Mouse (Mus musculus) layer of hippocampus, adult 2 months (tissue): ENCODE results near the gene Ier2. TPM values are rescaled to one million over a fixed set of nuclear protein-coding genes. Genes with fewer than 3 reads are reported as not detected.

Experiments
- DNase-seq, 2 experiments: peaks; one replicate each; pipeline ENCODE4 v3.0.0; 2022; ENCODE audit warnings: low spot score in 2 of 2
- H3K27ac ChIP-seq: fragments of 200-600 bp; 2 replicates; pipeline ENCODE4 v1.8.1; 2022
- H3K4me3 ChIP-seq: fragments of 200-600 bp; 2 replicates; pipeline ENCODE4 v1.8.1; 2022; ENCODE audit warnings: mild to moderate bottlenecking
- CTCF ChIP-seq: fragments of 200-600 bp; conservative IDR thresholded peaks from 2 replicates; pipeline ENCODE4 v1.8.1; 2022; ENCODE audit warnings: antibody characterized with exemption, mild to moderate bottlenecking, moderate library complexity
- total RNA-seq, 2 experiments: library from RNA; stranded (reverse); gene quantifications; 2 replicates each; pipeline ENCODE4 v1.2.3; 2021

Ier2 gene
- total RNA-seq, 2 experiments from 2014 or later: 5.1 to 7.2 TPM

DNA sequence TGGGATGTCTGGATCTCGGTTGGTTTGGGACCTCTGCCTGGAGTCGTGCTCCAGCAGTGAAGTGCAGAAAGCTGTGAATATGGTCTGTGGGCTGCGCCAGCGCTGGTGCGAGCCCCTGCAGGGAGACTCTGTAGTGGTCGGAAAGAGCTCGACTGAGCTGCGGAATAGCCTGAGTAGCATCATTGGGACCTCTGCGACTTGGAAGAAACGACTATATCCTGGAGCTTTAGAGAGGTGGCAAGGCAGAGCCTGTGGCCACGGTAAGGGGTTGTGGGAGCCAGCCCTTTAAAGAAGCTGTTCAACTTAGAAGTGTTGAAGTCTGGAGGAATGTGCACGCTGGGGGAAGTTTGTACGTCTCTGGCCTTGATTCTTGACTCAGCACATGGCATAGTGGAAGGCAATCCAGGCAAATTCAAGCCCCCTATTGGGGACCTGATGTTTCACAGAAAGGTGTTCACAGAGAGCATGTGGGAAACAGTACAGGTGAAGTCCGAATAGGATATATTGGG lies 2.8 kb upstream of the Ier2 start:
- TF ChIP-seq CTCF: no peak
- DNase-seq: no peak
- Histone ChIP-seq H3K4me3 (peak overlapping the region; percentile 85), H3K27ac (peak overlapping the region; percentile 86)

- Histone ChIP-seq H3K27ac (peak overlapping the region; percentile 86), H3K4me3 (peak overlapping the region; percentile 85)
- DNase-seq: peak; percentile 79 to 85
- TF ChIP-seq CTCF: peak; percentile 64
Observed at GRCm38 (mm10) chr8:84664566-84665384, 2.1 kb upstream of the Ier2 start.

DNA sequence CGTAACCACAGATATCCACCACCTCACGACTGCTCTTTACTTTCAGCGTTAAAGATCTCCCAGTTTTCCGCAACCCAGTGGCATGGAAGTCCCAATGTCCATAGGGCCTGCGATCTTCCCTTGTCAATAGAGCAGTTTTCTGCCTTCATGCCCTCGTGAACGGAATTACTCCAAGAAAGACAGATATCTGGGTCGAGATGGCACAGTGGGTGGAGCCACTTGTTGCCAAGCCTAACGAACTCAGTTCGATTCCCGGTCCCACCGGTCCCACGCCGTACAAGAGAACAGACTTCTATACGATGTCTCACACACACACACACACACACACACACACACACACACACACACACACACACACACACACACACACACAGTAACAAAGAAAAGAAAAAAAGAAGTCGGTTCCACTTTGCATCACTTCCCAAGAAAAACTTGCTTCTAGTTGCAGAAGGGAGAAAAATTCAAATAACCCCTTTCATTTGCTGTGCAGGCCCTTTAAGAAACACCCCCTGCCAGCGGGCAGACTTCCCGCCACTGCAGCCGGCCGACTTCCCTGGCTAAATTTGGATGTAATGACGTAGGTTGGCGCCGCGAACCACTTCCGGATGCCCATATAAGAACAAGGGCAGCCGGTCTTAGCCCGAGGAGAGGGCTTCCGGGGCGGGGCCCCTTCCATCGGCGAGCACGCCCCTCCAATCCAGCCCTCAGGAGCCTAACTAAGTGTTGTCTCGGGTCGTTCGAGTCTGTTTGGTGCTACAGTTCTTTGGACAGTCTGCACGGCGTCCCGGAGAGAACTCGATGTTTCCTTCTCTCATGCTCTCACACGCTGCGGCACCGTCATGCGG lies 1.1 kb upstream of the Ier2 start:
- no peak for TF ChIP-seq CTCF

DNA sequence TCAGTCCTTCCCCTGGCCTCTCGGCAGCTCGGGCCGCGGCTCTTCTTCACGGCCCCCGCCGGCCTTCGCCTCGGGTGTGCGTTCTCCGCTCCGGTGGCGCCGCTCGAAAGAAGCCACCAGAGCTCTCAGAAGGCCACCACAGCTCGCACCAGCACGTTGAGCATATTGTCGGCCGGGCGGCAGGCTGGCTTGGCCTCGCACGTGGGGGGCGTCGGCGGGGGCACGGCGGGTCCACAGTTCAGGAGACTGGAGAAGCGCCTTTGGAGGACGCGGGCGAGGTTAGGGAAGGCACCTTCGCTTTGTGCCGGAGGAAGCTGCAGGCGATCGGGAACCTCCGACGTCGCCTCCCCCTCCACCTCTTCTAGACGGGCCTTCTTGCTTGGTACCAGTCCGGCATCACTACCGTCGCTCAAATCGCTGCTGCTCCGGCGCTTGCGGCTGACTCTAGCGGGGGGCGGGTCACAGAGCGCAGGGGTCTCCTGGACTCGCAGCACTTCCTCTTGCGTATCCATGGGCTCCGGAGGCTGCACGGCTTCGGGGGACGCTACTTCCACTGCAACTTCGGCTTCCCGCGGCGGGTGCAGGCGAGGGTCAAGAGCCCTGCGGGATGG lies 586 bp downstream of the Ier2 start:
- no peak for DNase-seq
- TF ChIP-seq CTCF: no peak
- peak overlapping the region; percentile 85 for H3K4me3 ChIP-seq
- peak overlapping the region; percentile 89 for H3K27ac ChIP-seq

More for the DNA sequence above, 1.1 kb upstream of the Ier2 start:
- Histone ChIP-seq H3K27ac (peak overlapping the region; percentile 86), H3K4me3 (peak overlapping the region; percentile 85)
- peak; percentile 96 to 97 for DNase-seq

DNA sequence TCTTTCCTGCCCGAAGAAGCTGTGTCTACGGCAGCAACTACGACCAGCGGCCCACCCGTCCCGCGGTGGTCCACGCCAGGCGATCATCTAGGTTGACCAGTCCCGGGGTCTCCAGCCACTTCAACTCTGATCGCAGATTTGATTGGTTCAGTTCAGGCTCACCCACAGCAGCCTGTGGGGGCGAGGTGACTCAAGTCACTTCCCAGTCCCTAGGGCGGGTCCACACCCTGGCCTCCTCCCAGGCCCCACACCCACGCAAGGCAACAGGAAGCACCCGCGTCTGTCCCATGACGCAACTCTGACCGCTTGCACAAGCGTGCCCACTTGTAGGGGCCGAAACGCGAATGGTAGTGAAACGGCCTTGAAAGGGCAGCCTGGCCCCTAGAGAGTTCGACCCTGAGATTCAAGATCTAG lies 1.2 kb downstream of the Ier2 start:
- TF ChIP-seq CTCF: no peak
- H3K4me3 ChIP-seq: peak overlapping the region; percentile 85
- DNase-seq: no peak
- H3K27ac ChIP-seq: peak overlapping the region; percentile 89

DNA sequence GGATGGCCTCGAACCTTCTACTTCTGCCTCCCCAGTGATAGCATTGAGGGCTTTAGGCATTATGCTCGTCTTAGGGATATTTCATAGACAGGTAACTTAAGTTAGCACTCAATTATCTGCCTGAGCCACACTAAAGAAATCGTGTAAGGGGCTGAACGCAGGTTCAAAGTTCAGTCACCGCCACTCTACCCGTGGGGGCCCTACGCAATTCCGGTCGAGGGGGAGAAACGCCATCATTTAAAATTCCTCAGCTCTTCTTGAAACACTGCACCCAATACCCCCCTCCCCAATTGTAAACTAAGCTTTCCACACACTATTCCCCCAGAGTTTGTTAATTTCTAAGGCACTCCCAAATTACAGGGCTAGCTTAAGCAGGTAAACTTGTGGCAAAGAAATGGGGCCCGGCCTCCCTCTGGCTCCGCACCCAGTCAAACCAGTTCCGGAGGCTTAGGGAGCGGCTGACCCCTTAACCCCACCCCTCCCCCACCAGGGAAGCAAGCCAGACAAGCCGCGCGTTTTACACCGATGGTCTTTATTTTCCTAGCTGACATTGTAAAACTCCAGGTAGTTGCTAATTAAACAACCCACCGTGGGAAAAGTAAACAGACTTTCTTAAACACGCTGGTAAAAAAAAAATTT lies 1.7 kb downstream of the Ier2 start:
- TF ChIP-seq CTCF: no peak
- peak overlapping the region; percentile 85 for H3K4me3 ChIP-seq
- DNase-seq: no peak
- peak overlapping the region; percentile 89 for H3K27ac ChIP-seq

GRCm38 (mm10) chr8:84659936-84660818 lies 2.5 kb downstream of the Ier2 start:
- no peak for TF ChIP-seq CTCF
- peak overlapping the region; percentile 89 for H3K27ac ChIP-seq

DNA sequence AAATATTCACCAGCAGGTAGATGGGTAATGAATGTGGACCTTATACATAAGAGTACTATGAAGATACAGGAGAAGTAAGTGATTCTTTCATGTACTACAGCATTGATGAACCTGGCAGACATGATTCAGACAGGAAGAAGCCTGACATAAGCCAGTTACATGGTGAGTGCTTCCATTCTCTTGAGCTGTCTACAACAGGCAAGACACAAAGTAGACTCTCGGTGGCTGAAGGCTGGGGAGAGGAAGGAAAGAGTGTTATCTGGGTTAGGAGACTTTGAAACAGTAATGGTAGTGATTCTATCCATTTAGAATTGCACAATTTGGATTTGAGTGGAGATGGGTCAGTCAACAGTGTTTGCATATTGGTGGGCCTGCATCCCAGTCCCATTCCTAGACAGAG lies 3.7 kb downstream of the Ier2 start:
- TF ChIP-seq CTCF: no peak
- Histone ChIP-seq H3K27ac (no peak overlapping the region), H3K4me3 (no peak overlapping the region)
- DNase-seq: no peak

More at GRCm38 (mm10) chr8:84659936-84660818, 2.5 kb downstream of the Ier2 start:
- peak overlapping the region; percentile 85 for H3K4me3 ChIP-seq
- DNase-seq: no peak

DNA sequence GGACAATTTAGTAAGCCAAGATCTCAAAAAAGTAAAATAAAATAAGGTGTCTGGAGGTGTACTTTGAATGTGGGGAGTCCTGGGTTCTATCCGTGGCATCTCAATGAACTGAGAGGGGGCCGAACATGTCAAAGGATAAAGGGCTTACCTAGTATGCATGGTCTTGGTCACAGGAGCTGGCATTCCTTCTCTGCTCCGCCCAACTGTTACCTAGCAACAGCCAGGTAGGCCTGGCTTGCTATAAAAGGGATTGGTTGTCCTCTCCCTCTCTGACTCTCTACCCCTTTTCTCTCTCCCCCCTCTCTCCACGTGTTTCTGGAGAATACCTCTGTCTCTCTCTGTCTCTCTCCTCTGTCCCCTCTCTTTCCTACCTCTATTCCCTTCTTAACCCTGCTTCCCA lies 5.0 kb downstream of the Ier2 start:
- no peak for DNase-seq
- TF ChIP-seq CTCF: no peak
- Histone ChIP-seq H3K27ac (no peak overlapping the region), H3K4me3 (no peak overlapping the region)

- TF ChIP-seq CTCF: no peak
- no peak overlapping the region for H3K4me3 ChIP-seq
- peak overlapping the region; percentile 85; the same call in 1 of the 2 replicates for H3K27ac ChIP-seq
- no peak for DNase-seq
Observed at GRCm38 (mm10) chr8:84657203-84657602, 5.4 kb downstream of the Ier2 start.

GRCm38 (mm10) chr8:84656641-84657126 lies 6.0 kb downstream of the Ier2 start:
- TF ChIP-seq CTCF: no peak
- peak overlapping the region; percentile 39 for H3K4me3 ChIP-seq
- H3K27ac ChIP-seq: peak overlapping the region; percentile 85
- no peak for DNase-seq
